Mouse (Mus musculus) hematopoietic stem cell, adult 5-6 weeks (primary cell): ENCODE results near the gene Traf5. TPM values are rescaled to one million over a fixed set of nuclear protein-coding genes. Genes with fewer than 3 reads are reported as not detected.
A peak's percentile ranks its signal among the peaks of the same experiment; 100 is the strongest.

Experiments
- ATAC-seq, 2 experiments: fragments of 125-278 bp in 1 of 2; replicated peaks in 1 of 2; 2 replicates each; pipeline ENCODE4 v1.8.0; 2016 to 2017; ENCODE audit warnings: inconsistent platforms in 2 of 2, mild to moderate bottlenecking in 2 of 2, moderate number of reproducible peaks in 2 of 2, low read depth in 1 of 2, moderate TSS enrichment in 1 of 2; ENCODE audit not compliant: low FRiP score in 2 of 2, poor library complexity in 2 of 2, severe bottlenecking in 2 of 2, insufficient read depth in 1 of 2, low TSS enrichment in 1 of 2
- total RNA-seq: library from RNA; stranded (forward); fragments of 172-1452, 232-1000 nt; gene quantifications from 2 replicates; pipeline ENCODE4 v1.2.3, GENCODE M21; 2017

Gene Traf5
- 16.1 and 21.1 TPM in 2 replicates for total RNA-seq

DNA sequence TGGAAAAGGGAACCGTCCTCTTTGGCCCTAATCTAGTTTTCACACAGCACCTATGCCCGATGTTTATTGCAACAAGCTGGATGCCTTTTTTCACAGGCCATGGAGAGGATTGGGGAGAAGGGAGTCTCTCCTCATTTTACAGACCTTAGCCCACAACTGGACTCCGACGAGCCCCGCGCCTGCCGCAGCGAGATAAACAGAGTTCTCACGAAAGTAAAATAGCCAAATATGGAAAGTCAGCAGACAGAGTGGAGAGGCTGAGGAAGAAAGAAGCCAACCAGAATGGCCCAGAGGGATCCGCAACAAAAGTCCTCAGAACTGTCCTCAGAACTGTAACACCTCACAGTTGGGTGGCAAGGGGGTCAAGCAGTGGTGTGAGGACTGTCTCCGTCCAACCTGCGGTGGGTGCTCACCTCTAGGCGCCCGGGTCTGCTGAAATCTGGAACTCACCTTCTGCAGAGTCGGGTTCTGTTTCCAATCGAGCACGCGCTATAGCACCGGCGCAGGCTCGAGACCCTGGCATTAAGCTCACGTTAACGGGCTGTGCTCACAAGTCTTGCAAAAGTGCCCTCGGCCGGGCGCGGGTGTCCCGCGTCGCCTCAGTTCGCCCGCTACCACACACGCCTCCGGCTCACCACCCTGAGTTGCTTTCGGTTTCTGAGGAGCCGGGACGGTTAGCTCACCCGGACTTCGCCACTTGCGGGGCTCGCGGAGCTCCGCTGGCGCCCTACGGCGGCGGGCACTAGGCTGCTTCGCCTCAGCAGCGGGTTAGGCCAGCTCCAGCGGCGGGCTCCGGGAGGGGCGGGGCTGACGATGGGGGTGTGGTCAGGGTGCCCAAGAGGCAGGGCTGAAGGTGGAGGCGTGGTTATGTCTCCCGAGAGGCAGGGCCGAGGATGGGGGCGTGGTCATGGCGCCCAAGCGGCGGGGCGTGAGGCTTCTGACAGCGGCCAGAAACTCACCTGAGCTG is at the start of gene Traf5:
TSS of gene Traf5 (minus strand) at position 754 of the 967 bp plus-strand sequence.
- peak; percentile 93 to 95 for ATAC-seq

- ATAC-seq: no peak
Measured at GRCm38 (mm10) chr1:192140313-192140712, 48.0 kb upstream of the Traf5 start.

DNA sequence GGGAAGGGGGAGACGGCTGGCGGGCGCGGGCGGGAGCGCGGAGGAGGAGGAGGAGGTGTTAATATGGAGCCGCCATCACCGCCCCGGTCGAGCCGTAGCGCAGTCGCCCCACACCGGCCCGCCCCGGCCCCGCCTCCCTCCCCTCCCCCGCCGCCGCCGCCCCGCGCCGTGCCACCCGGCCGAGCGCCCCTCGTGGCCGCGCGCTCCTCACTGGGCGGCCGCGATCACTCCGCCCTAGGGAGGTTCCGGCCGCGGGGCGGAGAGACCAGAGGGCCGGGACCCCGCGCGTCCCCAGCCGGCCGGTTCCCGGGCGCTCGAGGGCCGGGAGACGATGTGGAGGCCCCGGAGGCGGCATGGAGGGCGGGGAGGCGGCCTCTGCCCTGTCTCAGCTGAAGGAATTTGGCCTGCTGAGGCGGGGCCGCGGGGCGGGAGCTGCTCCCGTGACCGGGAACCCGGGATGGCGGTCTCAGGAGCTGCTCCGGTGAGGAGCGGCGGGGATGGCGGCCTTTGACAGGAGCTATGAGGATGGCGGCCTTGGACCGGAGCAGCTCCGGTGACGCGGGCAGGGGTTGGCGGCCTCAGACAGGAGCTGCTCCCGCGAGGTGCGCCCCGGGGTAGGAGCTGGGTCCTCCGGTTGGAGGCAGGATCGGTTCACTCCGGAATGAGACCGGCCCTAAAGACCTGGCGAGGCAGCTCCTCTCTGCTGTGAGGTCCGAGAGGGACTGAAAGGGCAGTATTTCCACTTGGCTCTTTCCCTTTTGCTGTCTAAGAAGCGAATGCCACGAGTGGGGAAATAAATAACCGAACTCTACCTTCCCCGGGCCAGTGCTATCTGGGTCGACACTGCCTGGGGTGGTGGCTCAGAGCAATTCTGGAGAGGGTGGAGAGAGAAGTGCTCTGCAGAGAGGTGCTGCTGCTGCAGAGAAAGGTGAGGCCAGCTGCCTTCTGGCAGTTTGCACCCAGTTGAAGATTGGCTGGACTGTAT is 45.9 kb upstream of the Traf5 start, which contains the start of gene Rcor3:
TSS of gene Rcor3 (minus strand) at position 137 of the 985 bp plus-strand sequence.
- ATAC-seq: peak; percentile 24 to 29; a peak in 2 of 4 replicates

- ATAC-seq: no peak
Measured at GRCm38 (mm10) chr1:192137291-192137925, 45.0 kb upstream of the Traf5 start.

- peak; percentile 86 to 92 for ATAC-seq
Measured at GRCm38 (mm10) chr1:192136561-192137290, 44.4 kb upstream of the Traf5 start.

DNA sequence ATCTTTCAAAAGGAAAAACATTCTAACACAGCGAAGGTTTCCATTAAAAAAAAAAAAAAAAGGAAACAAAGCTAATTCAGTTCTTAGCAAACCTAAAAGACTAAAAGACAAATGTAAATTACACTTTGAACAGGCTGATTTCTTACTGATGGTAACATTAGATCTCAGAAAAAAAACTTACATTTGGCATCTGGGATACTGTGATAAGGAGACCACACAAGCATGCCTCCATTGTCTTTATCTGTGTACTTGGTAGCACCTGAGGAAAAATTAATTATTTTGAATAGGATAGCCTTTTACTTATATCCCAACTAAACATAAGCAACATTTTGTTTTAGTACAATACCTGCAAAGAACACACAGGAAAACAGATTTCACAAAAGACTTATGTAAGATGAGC is 37.8 kb upstream of the Traf5 start:
- no peak for ATAC-seq

GRCm38 (mm10) chr1:192128343-192128742 is 36.0 kb upstream of the Traf5 start:
- no peak for ATAC-seq

- no peak for ATAC-seq
Measured at GRCm38 (mm10) chr1:192125761-192126160, 33.4 kb upstream of the Traf5 start.

- no peak for ATAC-seq
Measured at GRCm38 (mm10) chr1:192116262-192116661, 23.9 kb upstream of the Traf5 start.

- ATAC-seq: no peak
Measured at GRCm38 (mm10) chr1:192115378-192115777, 23.0 kb upstream of the Traf5 start.

DNA sequence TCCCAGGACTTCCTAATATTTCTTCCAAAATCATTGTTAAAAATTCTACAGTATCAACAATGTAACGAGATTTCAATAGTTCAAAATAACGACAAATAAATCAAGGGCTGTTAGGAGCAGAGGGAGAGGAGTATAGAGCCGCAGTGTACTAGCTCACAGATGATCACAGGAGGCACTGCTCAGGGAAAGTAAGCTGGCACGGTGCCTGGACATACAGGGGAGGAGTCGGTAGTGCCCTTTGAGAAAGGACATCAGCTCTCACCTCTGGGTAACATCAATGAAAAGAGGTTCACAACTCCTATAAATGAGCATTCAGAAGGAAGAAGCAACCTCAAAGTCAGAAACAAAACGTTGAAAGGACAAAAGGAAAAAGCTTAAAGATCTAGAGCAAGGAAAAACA is 16.8 kb upstream of the Traf5 start:
- no peak for ATAC-seq

DNA sequence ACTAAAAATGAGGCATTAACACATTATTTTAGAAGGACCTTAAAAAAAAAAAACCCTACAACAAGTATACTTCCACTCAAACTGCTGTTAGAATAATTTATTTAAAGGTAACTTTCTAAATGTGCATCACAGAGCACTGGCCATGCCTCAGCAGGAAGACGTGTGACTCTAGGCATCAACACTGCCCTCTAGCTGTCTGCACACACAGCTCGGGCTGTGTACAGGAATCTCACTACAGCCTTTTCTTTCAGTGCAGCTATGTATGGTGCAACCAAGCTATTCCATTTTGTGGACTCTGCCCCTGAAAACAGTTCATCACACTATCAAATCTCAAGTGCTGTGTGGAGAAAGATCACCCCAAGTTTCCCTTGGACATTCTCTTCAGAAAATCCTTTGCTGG is 15.0 kb upstream of the Traf5 start:
- ATAC-seq: peak; percentile 87 to 88

GRCm38 (mm10) chr1:192105902-192106389 is 13.6 kb upstream of the Traf5 start:
- peak in 1 of 2 experiments; percentile 64; a peak in 1 of 4 replicates for ATAC-seq

DNA sequence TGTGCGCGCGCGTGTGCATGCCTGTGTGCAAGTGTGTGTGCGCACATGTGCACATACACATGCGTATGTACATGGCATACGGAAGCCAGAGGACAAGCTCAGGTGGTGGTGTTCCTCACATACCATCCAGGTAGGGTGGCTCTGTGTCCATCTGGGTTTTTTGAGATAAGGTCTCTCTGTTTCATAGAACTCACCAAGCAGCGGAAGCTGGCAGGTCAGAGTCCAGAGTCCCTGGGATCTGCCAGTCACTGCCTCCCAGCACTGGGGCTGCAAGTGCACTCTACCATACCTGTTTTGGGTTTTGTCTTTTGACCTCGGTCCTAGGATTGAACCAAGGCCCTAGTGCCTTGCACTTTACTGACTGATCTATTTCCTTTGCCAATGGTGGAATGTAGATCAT is 11.7 kb upstream of the Traf5 start:
- no peak for ATAC-seq

GRCm38 (mm10) chr1:192103176-192103575 is 10.8 kb upstream of the Traf5 start:
- ATAC-seq: no peak

- ATAC-seq: no peak
Measured at GRCm38 (mm10) chr1:192101359-192101758, 9.0 kb upstream of the Traf5 start.
